Mouse (Mus musculus) heart, adult 2 months (tissue): Measurements from ENCODE around the gene Camkv.

Experiments
- CTCF ChIP-seq: fragments of 200-600 bp; IDR thresholded peaks from 2 replicates; pipeline ENCODE4 v1.8.1; 2022; ENCODE audit warnings: antibody characterized with exemption, mild to moderate bottlenecking, moderate library complexity
- EP300 ChIP-seq: fragments of 200-500 bp; IDR thresholded peaks from 2 replicates; pipeline ENCODE4 v1.6.1; 2011; ENCODE audit warnings: low read depth, low read length, control low read depth; ENCODE audit not compliant: insufficient read depth
- POLR2A ChIP-seq: fragments of 200-500 bp; IDR thresholded peaks from 2 replicates; pipeline ENCODE4 v1.6.1; 2011; ENCODE audit warnings: mild to moderate bottlenecking, low read depth, low read length, control low read depth; ENCODE audit not compliant: insufficient read depth

GRCm38 (mm10) chr9:107996049-107996448, 60.6 kb downstream of the Camkv start, which contains the start of gene Gm20662:
- TF ChIP-seq EP300: no peak
- no peak for TF ChIP-seq POLR2A
- TF ChIP-seq CTCF: no peak
